Comparison of ENCODE assay signal across 25 mouse cellular contexts in the genomic region with DNA sequence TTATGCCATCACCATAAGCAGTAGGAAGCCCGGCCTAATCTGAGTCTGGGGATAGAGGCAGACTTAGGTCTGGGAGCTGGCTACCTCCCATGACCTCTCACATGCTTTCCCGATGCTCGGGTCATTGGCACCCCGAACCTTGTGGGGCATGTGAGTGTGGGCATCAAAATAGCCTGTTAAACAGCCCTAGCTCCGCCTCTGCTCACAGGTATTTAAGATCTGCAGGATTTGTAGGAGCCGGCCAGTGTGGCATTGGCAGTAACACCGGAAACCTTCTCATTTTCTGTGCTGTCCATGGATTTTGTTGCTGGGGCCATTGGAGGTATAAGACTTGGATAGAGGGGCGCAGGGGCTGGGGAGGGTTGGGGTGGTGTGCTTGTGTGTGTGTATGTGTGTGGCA. TPM values are rescaled to one million over a fixed set of nuclear protein-coding genes. Genes with fewer than 3 reads are reported as not detected.
DNase-seq lines count a peak whose midpoint lies in the region; ATAC-seq and TF ChIP-seq lines count a peak whose summit lies in the region.
"Had no signal": no experiment of that assay in that cellular context is flagged by ENCODE, and none has a peak within 500 bp of the region (broad histone marks: within the 10 kb centered on the region; RNA-seq: fewer than 3 reads in every experiment).

No protein-coding gene starts in this region.

- H3K4me2 ChIP-seq in midbrain, embryonic 16.5 days (ENCODE audit: low read length), result no peak overlapping the region
- H3K4me2 ChIP-seq: embryonic facial prominence, embryonic 13.5 days; heart, embryonic 11.5 days; hindbrain, embryonic 14.5 days had no signal

- ATAC-seq in midbrain, embryonic 16.5 days, result no peak
- ATAC-seq: activated CD4-positive, CD25-positive, alpha-beta regulatory T cell, adult 4 months; forebrain, embryonic 14.5 days; forebrain, postnatal 0 days; inflammation-experienced regulatory T-cells, adult 6 months had no signal

- H3K27me3 ChIP-seq in liver, adult 2 months (ENCODE audit: control insufficient read depth, insufficient read depth, low read length), result no peaks in the 10 kb centered on the region
- H3K27me3 ChIP-seq in midbrain, embryonic 10.5 days (ENCODE audit: low read depth, poor library complexity, severe bottlenecking), result no peaks in the 10 kb centered on the region
- no peaks in the 10 kb centered on the region for H3K27me3 ChIP-seq in midbrain, embryonic 16.5 days (ENCODE audit: control insufficient read depth, insufficient read depth, low read depth, low read length)
- H3K27me3 ChIP-seq: embryonic facial prominence, embryonic 13.5 days had no signal

- peaks cover 15% of the 10 kb centered on the region; the same call in 1 of the 2 replicates for H3K36me3 ChIP-seq in liver, adult 2 months (ENCODE audit: control insufficient read depth, insufficient read depth, low read length)
- peaks cover 29% of the 10 kb centered on the region for H3K36me3 ChIP-seq in midbrain, embryonic 10.5 days
- H3K36me3 ChIP-seq in midbrain, embryonic 16.5 days (ENCODE audit: control insufficient read depth, insufficient read depth, low read length), result no peaks in the 10 kb centered on the region

- DNase-seq in adrenal gland, adult 2 months, result peak; percentile 23
- DNase-seq in adrenal gland, postnatal 4 days (ENCODE audit: low spot score in 2 of 2), result no peak
- peak; percentile 99 for DNase-seq in liver, adult 2 months (ENCODE audit: extremely low read depth, low read depth, low spot score)
- no peak for DNase-seq in liver
- no peak for DNase-seq in midbrain, embryonic 10.5 days (ENCODE audit: low spot score)
- DNase-seq: adrenal gland, postnatal 10 days; cerebellum, adult 11 months; cerebellum, adult 2 months; cerebellum, adult 9-11 months; cerebellum, postnatal 25 days; forebrain, postnatal 0 days; gastrocnemius, adult 2 months; gastrocnemius, postnatal 14 days; heart, adult 11 months had no signal

- H3K4me1 ChIP-seq in liver, adult 2 months (ENCODE audit: control insufficient read depth, insufficient read depth, low read length), result peaks cover 18% of the 10 kb centered on the region
- H3K4me1 ChIP-seq in midbrain, embryonic 10.5 days, result peaks cover 11% of the 10 kb centered on the region
- H3K4me1 ChIP-seq in midbrain, embryonic 16.5 days (ENCODE audit: control insufficient read depth, insufficient read depth, low read length), result no peaks in the 10 kb centered on the region; the same call in 1 of the 2 replicates
- H3K4me1 ChIP-seq: embryonic facial prominence, embryonic 13.5 days had no signal

- H3K79me2 ChIP-seq in liver, adult 2 months (ENCODE audit: control insufficient read depth, insufficient read depth, low read length), result no peaks in the 10 kb centered on the region

- WGBS in liver, adult 2 months, result 30% methylated on average over 8 of the region's 8 CpGs
- 91% methylated on average over 8 of the region's 8 CpGs for WGBS in midbrain, embryonic 10.5 days
- WGBS in midbrain, embryonic 16.5 days, result 84% methylated on average over 8 of the region's 8 CpGs

- peak overlapping the region; percentile 79 for H3K9ac ChIP-seq in liver, adult 2 months (ENCODE audit: low read depth, low read length)
- H3K9ac ChIP-seq in midbrain, embryonic 16.5 days (ENCODE audit: low read depth, low read length), result no peak overlapping the region
- H3K9ac ChIP-seq: forebrain, postnatal 0 days; hindbrain, embryonic 14.5 days had no signal

- H3K4me3 ChIP-seq in liver, adult 2 months (ENCODE audit: insufficient read depth, low read depth, low read length), result peak overlapping the region; percentile 73
- H3K4me3 ChIP-seq in midbrain, embryonic 10.5 days, result no peak overlapping the region
- no peak overlapping the region for H3K4me3 ChIP-seq in midbrain, embryonic 16.5 days (ENCODE audit: low read depth, low read length)
- H3K4me3 ChIP-seq: embryonic facial prominence, embryonic 10.5 days; embryonic facial prominence, embryonic 13.5 days; erythroblast, embryonic 14.5 days; gastrocnemius, adult 2 months had no signal

- peak overlapping the region; percentile 88 for H3K27ac ChIP-seq in liver, adult 2 months (replicated peaks; ENCODE audit: insufficient read depth, low read depth, low read length)
- H3K27ac ChIP-seq in midbrain, embryonic 10.5 days (replicated peaks), result 0 out of 2 replicates have a peak overlapping the region, but pooled peaks have one; percentile 38
- H3K27ac ChIP-seq in midbrain, embryonic 16.5 days (ENCODE audit: low read length), result no peak overlapping the region
- H3K27ac ChIP-seq: embryonic facial prominence, embryonic 13.5 days; hindbrain, embryonic 14.5 days; hindbrain, postnatal 0 days had no signal

- no peaks in the 10 kb centered on the region for H3K9me3 ChIP-seq in midbrain, embryonic 10.5 days (replicated peaks)
- H3K9me3 ChIP-seq in midbrain, embryonic 16.5 days (replicated peaks; ENCODE audit: control insufficient read depth, low read length, poor library complexity, severe bottlenecking), result no peaks in the 10 kb centered on the region
- H3K9me3 ChIP-seq: embryonic facial prominence, embryonic 10.5 days; embryonic facial prominence, embryonic 13.5 days had no signal

- TF ChIP-seq CTCF in liver, adult 2 months (IDR thresholded peaks at IDR 0.05; ENCODE audit: low read depth, low read length), result no peak

- no peak for TF ChIP-seq POLR2A in liver, adult 2 months (IDR thresholded peaks at IDR 0.05; ENCODE audit: extremely low read depth, insufficient read depth, low read length)

RNA-seq across cellular contexts. Expression of a gene that starts 15.0 kb away (rescaled TPM):
- 10 to 100 TPM in 1 of 2 experiments, 1 to 10 TPM in 1; 8.4 to 12.2 TPM for total RNA-seq in adrenal gland, adult 2 months (2021)
- 16.6 TPM in 2 replicates for polyA plus RNA-seq in adrenal gland, adult 2 months (2012; rRNA removed)
- total RNA-seq in adrenal gland, postnatal 4 days (2021), result 10 to 100 TPM; 14.1 to 44.8 TPM
- total RNA-seq in liver, adult 2 months (2014; rRNA removed), result 626 and 693 TPM in 2 replicates
- polyA plus RNA-seq in liver, adult 2 months (2012; rRNA removed), result 602 and 616 TPM in 2 replicates
- 11.7 and 12.5 TPM in 2 replicates for polyA plus RNA-seq in midbrain, embryonic 10.5 days (2016; fragmentation: Nextera tagmentation; extraction: Ambion mirVana)
- 6.4 and 8.2 TPM in 2 replicates for polyA plus RNA-seq in midbrain, embryonic 16.5 days (2015; fragmentation: Nextera tagmentation; extraction: Ambion mirVana)

RNA-seq across cellular contexts. Expression of a gene that starts 15.2 kb away (rescaled TPM):
- total RNA-seq in adrenal gland, adult 2 months (2021), result 10 to 100 TPM; 14.0 to 17.7 TPM
- polyA plus RNA-seq in adrenal gland, adult 2 months (2012; rRNA removed), result 93.3 and 111 TPM in 2 replicates
- total RNA-seq in adrenal gland, postnatal 4 days (2021), result 1 to 10 TPM; 8.7 to 9.6 TPM
- 1.9 and 2.1 TPM in 2 replicates for total RNA-seq in liver, adult 2 months (2014; rRNA removed)
- polyA plus RNA-seq in liver, adult 2 months (2012; rRNA removed), result 5.2 and 5.4 TPM in 2 replicates
- 12.4 TPM in 2 replicates for polyA plus RNA-seq in midbrain, embryonic 10.5 days (2016; fragmentation: Nextera tagmentation; extraction: Ambion mirVana)
- polyA plus RNA-seq in midbrain, embryonic 16.5 days (2015; fragmentation: Nextera tagmentation; extraction: Ambion mirVana), result 19.0 and 19.8 TPM in 2 replicates
- total RNA-seq: hematopoietic stem cell, adult 5-6 weeks had no signal

RNA-seq across cellular contexts. Expression of a gene that starts 42.5 kb away (rescaled TPM):
- 10 to 100 TPM in 1 of 2 experiments, 1 to 10 TPM in 1; 6.7 to 12.0 TPM for total RNA-seq in adrenal gland, adult 2 months (2021)
- 6.5 and 8.3 TPM in 2 replicates for polyA plus RNA-seq in adrenal gland, adult 2 months (2012; rRNA removed)
- total RNA-seq in adrenal gland, postnatal 4 days (2021), result 1 to 10 TPM; 3.4 to 7.5 TPM
- total RNA-seq in liver, adult 2 months (2014; rRNA removed), result 9.3 and 11.4 TPM in 2 replicates
- polyA plus RNA-seq in liver, adult 2 months (2012; rRNA removed), result 9.4 and 11.6 TPM in 2 replicates
- polyA plus RNA-seq in midbrain, embryonic 10.5 days (2016; fragmentation: Nextera tagmentation; extraction: Ambion mirVana), result 7.3 and 11.2 TPM in 2 replicates
- 4.9 and 6.3 TPM in 2 replicates for polyA plus RNA-seq in midbrain, embryonic 16.5 days (2015; fragmentation: Nextera tagmentation; extraction: Ambion mirVana)

RNA-seq across cellular contexts. Expression of a gene that starts 43.1 kb away (rescaled TPM):
- 10 to 100 TPM; 53.2 to 66.3 TPM for total RNA-seq in adrenal gland, adult 2 months (2021)
- polyA plus RNA-seq in adrenal gland, adult 2 months (2012; rRNA removed), result 56.3 and 61.5 TPM in 2 replicates
- 10 to 100 TPM; 54.9 to 59.9 TPM for total RNA-seq in adrenal gland, postnatal 4 days (2021)
- 11.7 and 14.2 TPM in 2 replicates for total RNA-seq in liver, adult 2 months (2014; rRNA removed)
- 20.2 and 24.3 TPM in 2 replicates for polyA plus RNA-seq in liver, adult 2 months (2012; rRNA removed)
- polyA plus RNA-seq in midbrain, embryonic 10.5 days (2016; fragmentation: Nextera tagmentation; extraction: Ambion mirVana), result 151 and 156 TPM in 2 replicates
- polyA plus RNA-seq in midbrain, embryonic 16.5 days (2015; fragmentation: Nextera tagmentation; extraction: Ambion mirVana), result 105 and 109 TPM in 2 replicates

RNA-seq across cellular contexts. Expression of a gene that starts 58.1 kb away (rescaled TPM):
- 100 to 1,000 TPM in 1 of 2 experiments, 10 to 100 TPM in 1; 56.2 to 102 TPM for total RNA-seq in adrenal gland, adult 2 months (2021)
- 22.5 and 27.8 TPM in 2 replicates for polyA plus RNA-seq in adrenal gland, adult 2 months (2012; rRNA removed)
- 10 to 100 TPM; 70.1 to 75.3 TPM for total RNA-seq in adrenal gland, postnatal 4 days (2021)
- total RNA-seq in liver, adult 2 months (2014; rRNA removed), result 19.6 and 24.8 TPM in 2 replicates
- 10.3 and 11.6 TPM in 2 replicates for polyA plus RNA-seq in liver, adult 2 months (2012; rRNA removed)
- 13.0 and 14.4 TPM in 2 replicates for polyA plus RNA-seq in midbrain, embryonic 10.5 days (2016; fragmentation: Nextera tagmentation; extraction: Ambion mirVana)
- 10.3 and 11.6 TPM in 2 replicates for polyA plus RNA-seq in midbrain, embryonic 16.5 days (2015; fragmentation: Nextera tagmentation; extraction: Ambion mirVana)

Comparison
In these comparisons a context has a peak if more than half of its experiments do, and no peak if none do; other contexts are left out.
1. DNase-seq: peak in adrenal gland, adult 2 months (single experiment) and liver, adult 2 months (single experiment); none in adrenal gland, postnatal 4 days (0 of 2), liver (single experiment) and midbrain, embryonic 10.5 days (single experiment).
2. RNA of a gene that starts 15.0 kb away (polyA plus RNA-seq): 602 to 616 TPM in liver, adult 2 months; 16.6 TPM in adrenal gland, adult 2 months, 11.7 to 12.5 TPM in midbrain, embryonic 10.5 days and 6.4 to 8.2 TPM in midbrain, embryonic 16.5 days; every median in the first group is over 10 times any median in the second.